ENCODE assay signal across 40 mouse cellular contexts in genomic region chr14:51181051-51181450, GRCm38 (mm10). TPM values are rescaled to one million over a fixed set of nuclear protein-coding genes. Genes with fewer than 3 reads are reported as not detected.
"Had no signal": no experiment of that assay in that cellular context is flagged by ENCODE, and none has a peak within 500 bp of the region (broad histone marks: within the 10 kb centered on the region; RNA-seq: fewer than 3 reads in every experiment).

No protein-coding gene starts in this region.

RNA-seq across cellular contexts. Expression of gene Ang2, which starts 17.9 kb away (rescaled TPM):
- total RNA-seq: left cerebral cortex, postnatal 10 days; left cerebral cortex, postnatal 14 days; left cerebral cortex, postnatal 25 days; left cerebral cortex, postnatal 36 days; left cerebral cortex, postnatal 4 days; liver, adult 2 months; megakaryocyte progenitor cell, adult 5-6 weeks; megakaryocyte-erythroid progenitor cell, adult 5-6 weeks; midbrain, postnatal 0 days; monocyte, adult 5-6 weeks had no signal
- polyA plus RNA-seq: limb, embryonic 10.5 days; limb, embryonic 11.5 days; limb, embryonic 12.5 days; limb, embryonic 13.5 days; limb, embryonic 14.5 days; limb, embryonic 15.5 days; liver, adult 2 months; liver, embryonic 11.5 days; liver, embryonic 12.5 days; liver, embryonic 13.5 days; liver, embryonic 14.5 days; liver, embryonic 15.5 days; liver, embryonic 16.5 days; liver, postnatal 0 days; lung, adult 2 months; lung, embryonic 14.5 days; lung, embryonic 15.5 days; lung, embryonic 16.5 days; lung, postnatal 0 days; macrophage; midbrain, embryonic 10.5 days; midbrain, embryonic 11.5 days; midbrain, embryonic 12.5 days; midbrain, embryonic 13.5 days; midbrain, embryonic 14.5 days; midbrain, embryonic 15.5 days; midbrain, embryonic 16.5 days; midbrain, postnatal 0 days; neural tube, embryonic 11.5 days; neural tube, embryonic 12.5 days had no signal

RNA-seq across cellular contexts. Expression of gene Rnase2b, which starts 19.0 kb away (rescaled TPM):
- total RNA-seq: left cerebral cortex, adult 8-10 months; left cerebral cortex, postnatal 10 days; left cerebral cortex, postnatal 14 days; left cerebral cortex, postnatal 25 days; left cerebral cortex, postnatal 36 days; left cerebral cortex, postnatal 4 days; liver, adult 2 months; megakaryocyte progenitor cell, adult 5-6 weeks; megakaryocyte-erythroid progenitor cell, adult 5-6 weeks; midbrain, postnatal 0 days; monocyte, adult 5-6 weeks had no signal
- polyA plus RNA-seq: limb, embryonic 10.5 days; limb, embryonic 11.5 days; limb, embryonic 12.5 days; limb, embryonic 13.5 days; limb, embryonic 14.5 days; limb, embryonic 15.5 days; liver, adult 2 months; liver, embryonic 11.5 days; liver, embryonic 12.5 days; liver, embryonic 13.5 days; liver, embryonic 14.5 days; liver, embryonic 15.5 days; liver, embryonic 16.5 days; liver, postnatal 0 days; lung, embryonic 14.5 days; lung, embryonic 15.5 days; lung, embryonic 16.5 days; macrophage; midbrain, embryonic 10.5 days; midbrain, embryonic 11.5 days; midbrain, embryonic 12.5 days; midbrain, embryonic 13.5 days; midbrain, embryonic 14.5 days; midbrain, embryonic 15.5 days; midbrain, embryonic 16.5 days; midbrain, postnatal 0 days; myocyte; neural tube, embryonic 11.5 days; neural tube, embryonic 12.5 days had no signal

RNA-seq across cellular contexts. Expression of gene Ear14, which starts 22.1 kb away (rescaled TPM):
- total RNA-seq: left cerebral cortex, adult 8-10 months; left cerebral cortex, postnatal 10 days; left cerebral cortex, postnatal 14 days; left cerebral cortex, postnatal 25 days; left cerebral cortex, postnatal 36 days; left cerebral cortex, postnatal 4 days; liver, adult 2 months; megakaryocyte progenitor cell, adult 5-6 weeks; megakaryocyte-erythroid progenitor cell, adult 5-6 weeks; midbrain, postnatal 0 days; monocyte, adult 5-6 weeks had no signal
- polyA plus RNA-seq: limb, embryonic 10.5 days; limb, embryonic 11.5 days; limb, embryonic 12.5 days; limb, embryonic 13.5 days; limb, embryonic 14.5 days; limb, embryonic 15.5 days; liver, adult 2 months; liver, embryonic 11.5 days; liver, embryonic 12.5 days; liver, embryonic 13.5 days; liver, embryonic 14.5 days; liver, embryonic 15.5 days; liver, embryonic 16.5 days; liver, postnatal 0 days; lung, adult 2 months; lung, embryonic 14.5 days; lung, embryonic 15.5 days; lung, embryonic 16.5 days; lung, postnatal 0 days; macrophage; midbrain, embryonic 10.5 days; midbrain, embryonic 11.5 days; midbrain, embryonic 12.5 days; midbrain, embryonic 13.5 days; midbrain, embryonic 14.5 days; midbrain, embryonic 15.5 days; midbrain, embryonic 16.5 days; midbrain, postnatal 0 days; myocyte; neural tube, embryonic 11.5 days; neural tube, embryonic 12.5 days had no signal

RNA-seq across cellular contexts. Expression of gene Rnase1, which starts 34.5 kb away (rescaled TPM):
- total RNA-seq: left cerebral cortex, postnatal 10 days; megakaryocyte progenitor cell, adult 5-6 weeks; megakaryocyte-erythroid progenitor cell, adult 5-6 weeks; monocyte, adult 5-6 weeks had no signal
- polyA plus RNA-seq: limb, embryonic 12.5 days; liver, embryonic 11.5 days; liver, embryonic 12.5 days; liver, embryonic 13.5 days; liver, embryonic 14.5 days; macrophage; midbrain, embryonic 10.5 days; midbrain, embryonic 11.5 days; midbrain, embryonic 12.5 days; midbrain, embryonic 13.5 days; midbrain, embryonic 14.5 days; midbrain, embryonic 15.5 days had no signal

RNA-seq across cellular contexts. Expression of gene Rnase6, which starts 57.3 kb away (rescaled TPM):
- total RNA-seq: left cerebral cortex, postnatal 10 days; left cerebral cortex, postnatal 14 days had no signal
- polyA plus RNA-seq: limb, embryonic 10.5 days had no signal
